Mouse (Mus musculus) midbrain, embryonic 11.5 days (tissue): ENCODE measurements at regions not wholly inside any gene's neighbourhood (a gene's known extent, or its start where the extent isn't known, plus 50 kb on each side); places are given as distances from the start of the nearest gene placed in this dataset.
A peak's percentile ranks its signal among the peaks of the same experiment; 100 is the strongest.
"Not testable (repeated sequence)": the region's sequence is repeated elsewhere in the genome, so short reads cannot be mapped to it uniquely, and the experiment has no call there.

Experiments used
- ATAC-seq: fragments of 200-750 bp; cut with Nextera tagmentation; 2 replicates; pipeline ENCODE4 v1.8.0; 2017; ENCODE audit warnings: moderate TSS enrichment, moderate library complexity; ENCODE audit not compliant: low FRiP score
- DNase-seq: peaks from one replicate; pipeline ENCODE4 v3.0.0; 2015; ENCODE audit warnings: low spot score; ENCODE audit errors: missing footprints
- H3K27ac ChIP-seq: fragments of 300-500 bp; sonication (generic); 2 replicates; pipeline ENCODE4 v1.5.1; 2014; ENCODE audit warnings: low read depth, low read length
- H3K27me3 ChIP-seq: fragments of 300-500 bp; sonication (generic); 2 replicates; pipeline ENCODE4 v1.6.1; 2014; ENCODE audit warnings: mild to moderate bottlenecking, low read length, moderate library complexity, mixed read lengths; ENCODE audit not compliant: control insufficient read depth, insufficient read depth
- H3K36me3 ChIP-seq: fragments of 300-500 bp; sonication (generic); 2 replicates; pipeline ENCODE4 v1.6.1; 2014; ENCODE audit warnings: mild to moderate bottlenecking, low read length, moderate library complexity, mixed read lengths; ENCODE audit not compliant: control insufficient read depth, insufficient read depth
- H3K4me1 ChIP-seq: fragments of 300-500 bp; sonication (generic); 2 replicates; pipeline ENCODE4 v1.6.1; 2014; ENCODE audit warnings: low read length; ENCODE audit not compliant: control insufficient read depth, insufficient read depth
- H3K4me2 ChIP-seq: fragments of 300-500 bp; sonication (generic); 2 replicates; pipeline ENCODE4 v1.6.1; 2014; ENCODE audit warnings: mild to moderate bottlenecking, moderate library complexity
- H3K4me3 ChIP-seq: fragments of 300-500 bp; sonication (generic); 2 replicates; pipeline ENCODE4 v1.5.1; 2014; ENCODE audit warnings: low read depth, low read length
- H3K9ac ChIP-seq: fragments of 300-500 bp; sonication (generic); 2 replicates; pipeline ENCODE4 v1.6.1; 2014; ENCODE audit warnings: low read length
- H3K9me3 ChIP-seq: fragments of 300-500 bp; sonication (generic); 2 replicates; pipeline ENCODE4 v1.6.1; 2016; ENCODE audit warnings: low read length; ENCODE audit not compliant: control insufficient read depth
- WGBS: fragments of 180-500 bp; shearing (Covaris S2); extraction: QIAGEN DNeasy Blood & Tissue Kit; methylation state at CpG from one replicate; pipeline ENCODE4 v1.1.7; 2014; 5-methylcytosine and 5-hydroxymethylcytosine counted together

GRCm38 (mm10) chr7:62235766-62236165 is 110.6 kb upstream of the Ndn start:
- Histone ChIP-seq H3K27me3 (no peaks in the 10 kb centered on the region), H3K9me3 (no peaks in the 10 kb centered on the region; the same call in 1 of the 2 replicates), H3K4me2 (no peak overlapping the region), H3K27ac (no peak overlapping the region), H3K4me3 (no peak overlapping the region), H3K36me3 (no peaks in the 10 kb centered on the region), H3K4me1 (0 out of 2 replicates have a peak, but pooled peaks cover 2% of the 10 kb centered on the region), H3K9ac (no peak overlapping the region)
- DNase-seq (no peak), ATAC-seq (no peak)
- WGBS, result 86% methylated on average over 1 of the region's 1 CpGs

DNA sequence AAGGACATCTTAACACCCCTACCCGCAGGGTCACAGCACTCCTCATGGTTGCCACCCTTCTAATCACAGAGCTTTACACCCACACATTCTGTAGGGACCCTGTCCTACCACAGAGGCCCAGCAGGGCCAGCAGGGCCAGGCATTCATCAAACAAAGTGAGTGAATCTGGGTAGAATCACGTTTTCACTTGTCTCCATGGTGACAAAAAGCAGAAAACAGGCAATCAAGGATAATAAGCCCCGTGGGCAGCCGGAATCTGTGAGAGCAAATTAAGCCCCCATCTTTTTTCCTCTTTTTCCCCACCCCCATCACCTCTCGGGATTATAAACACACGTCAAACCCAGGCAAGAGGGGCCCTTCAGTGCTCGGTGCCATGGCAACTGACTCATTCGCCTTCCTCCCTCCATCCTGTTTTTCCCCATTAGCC is 84.7 kb upstream of the Ndn start:
- Histone ChIP-seq H3K4me2 (no peak overlapping the region), H3K27me3 (no peaks in the 10 kb centered on the region), H3K4me1 (no peaks in the 10 kb centered on the region), H3K36me3 (no peaks in the 10 kb centered on the region), H3K9me3 (no peaks in the 10 kb centered on the region; the same call in 1 of the 2 replicates), H3K4me3 (no peak overlapping the region), H3K9ac (no peak overlapping the region), H3K27ac (peak overlapping the region; percentile 59; the same call in 1 of the 2 replicates)
- peak; percentile 95 for ATAC-seq
- WGBS, result 37% methylated on average over 8 of the region's 8 CpGs
- peak; percentile 88 for DNase-seq

GRCm38 (mm10) chr7:62262174-62262573 is 84.2 kb upstream of the Ndn start:
- DNase-seq, H3K4me3 ChIP-seq, H3K4me1 ChIP-seq, H3K4me2 ChIP-seq, H3K36me3 ChIP-seq, ATAC-seq, H3K27me3 ChIP-seq, H3K9ac ChIP-seq, H3K9me3 ChIP-seq: not testable (repeated sequence)
- H3K27ac ChIP-seq, result 0 out of 2 replicates have a peak overlapping the region, but pooled peaks have one; percentile 35
- WGBS, result 44% methylated on average over 2 of the region's 2 CpGs

- H3K4me2 ChIP-seq, result no peak overlapping the region
- no peak for ATAC-seq
- WGBS, result 60% methylated on average over 1 of the region's 1 CpGs
- no peaks in the 10 kb centered on the region for H3K4me1 ChIP-seq
- DNase-seq, result no peak
- H3K27ac ChIP-seq, result no peak overlapping the region
- no peak overlapping the region for H3K9ac ChIP-seq
- no peak overlapping the region for H3K4me3 ChIP-seq
- H3K9me3 ChIP-seq, result no peaks in the 10 kb centered on the region; the same call in 1 of the 2 replicates
- H3K36me3 ChIP-seq, result no peaks in the 10 kb centered on the region
- H3K27me3 ChIP-seq, result no peaks in the 10 kb centered on the region
These were observed 77.1 kb upstream of the Ndn start for GRCm38 (mm10) chr7:62269156-62269855.

DNA sequence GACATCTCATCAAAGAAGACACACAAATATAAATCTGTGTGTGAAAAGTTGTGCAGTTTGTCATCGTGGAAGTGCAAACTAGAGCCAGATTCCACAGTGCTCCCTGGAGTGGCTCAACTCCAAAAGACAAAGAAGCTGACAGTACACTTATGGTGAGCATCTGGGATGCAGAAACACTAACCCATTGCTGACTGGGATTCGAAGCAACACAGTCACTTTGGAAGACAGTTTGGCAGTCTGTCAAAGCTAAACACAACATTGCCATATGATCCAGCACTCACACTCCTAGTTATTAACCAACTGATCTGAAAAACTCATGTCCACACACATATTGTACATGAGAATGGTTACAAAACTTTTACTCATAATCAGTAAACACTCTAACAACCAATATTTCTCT is 70.2 kb upstream of the Ndn start:
- Histone ChIP-seq H3K27ac (no peak overlapping the region), H3K9me3 (no peaks in the 10 kb centered on the region), H3K36me3 (no peaks in the 10 kb centered on the region), H3K9ac (no peak overlapping the region), H3K4me2 (no peak overlapping the region), H3K27me3 (no peaks in the 10 kb centered on the region), H3K4me3 (no peak overlapping the region), H3K4me1 (peaks cover 6% of the 10 kb centered on the region; the same call in 1 of the 2 replicates)
- no peak for ATAC-seq
- WGBS, result 56% methylated on average over 2 of the region's 2 CpGs
- no peak for DNase-seq

DNA sequence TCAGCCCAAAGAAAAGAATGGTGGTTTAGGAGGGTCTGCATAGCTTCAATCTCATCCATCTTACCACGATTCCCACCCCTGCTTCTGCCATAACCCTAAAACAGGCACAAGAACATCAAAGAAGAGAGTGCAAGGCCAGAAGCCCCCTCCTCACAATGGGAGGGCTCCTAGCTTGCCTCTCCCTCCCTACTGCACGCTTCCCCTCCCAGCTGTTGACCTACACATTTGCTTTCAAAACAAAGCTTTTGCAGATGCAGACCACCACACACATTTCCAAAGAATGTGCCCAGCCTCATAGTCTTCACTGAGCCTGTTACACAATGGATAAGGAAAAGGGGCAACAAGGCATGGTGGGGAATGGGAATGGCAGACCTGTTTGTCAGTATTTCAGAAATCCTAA is 67.9 kb upstream of the Ndn start:
- peak overlapping the region; percentile 35; the same call in 1 of the 2 replicates for H3K27ac ChIP-seq
- H3K36me3 ChIP-seq, result no peaks in the 10 kb centered on the region
- peaks cover 6% of the 10 kb centered on the region; the same call in 1 of the 2 replicates for H3K4me1 ChIP-seq
- H3K4me3 ChIP-seq, result no peak overlapping the region
- H3K4me2 ChIP-seq, result no peak overlapping the region
- 25% methylated on average over 2 of the region's 2 CpGs for WGBS
- H3K9ac ChIP-seq, result no peak overlapping the region
- ATAC-seq (peak; percentile 60), DNase-seq (no peak)
- no peaks in the 10 kb centered on the region for H3K9me3 ChIP-seq
- no peaks in the 10 kb centered on the region for H3K27me3 ChIP-seq

DNA sequence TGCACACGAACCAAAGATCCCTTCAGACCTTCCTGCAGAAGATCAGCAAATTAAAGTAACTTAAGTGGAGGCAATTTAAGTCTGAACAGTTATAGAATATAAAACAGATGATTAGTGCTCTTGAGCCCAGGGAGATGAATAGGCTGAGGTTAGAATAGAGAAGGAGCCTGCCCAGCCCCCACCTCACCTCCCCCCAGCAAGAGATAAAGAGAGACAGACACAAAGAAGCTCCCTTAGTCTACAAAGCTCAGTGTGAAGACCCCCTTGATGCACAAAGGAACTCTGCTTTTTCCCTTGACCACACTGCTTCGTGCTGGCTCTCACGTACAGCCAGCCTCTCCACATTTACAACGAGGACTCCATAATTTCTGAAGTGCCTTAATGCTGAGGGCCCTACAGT is 67.3 kb upstream of the Ndn start:
- Histone ChIP-seq H3K27me3 (no peaks in the 10 kb centered on the region), H3K36me3 (no peaks in the 10 kb centered on the region), H3K9ac (no peak overlapping the region), H3K4me3 (no peak overlapping the region), H3K4me2 (no peak overlapping the region), H3K4me1 (peaks cover 6% of the 10 kb centered on the region; the same call in 1 of the 2 replicates), H3K27ac (peak overlapping the region; percentile 35), H3K9me3 (no peaks in the 10 kb centered on the region)
- WGBS, result 46% methylated on average over 4 of the region's 4 CpGs
- ATAC-seq (peak; percentile 85), DNase-seq (no peak)
